In the genomic region with DNA sequence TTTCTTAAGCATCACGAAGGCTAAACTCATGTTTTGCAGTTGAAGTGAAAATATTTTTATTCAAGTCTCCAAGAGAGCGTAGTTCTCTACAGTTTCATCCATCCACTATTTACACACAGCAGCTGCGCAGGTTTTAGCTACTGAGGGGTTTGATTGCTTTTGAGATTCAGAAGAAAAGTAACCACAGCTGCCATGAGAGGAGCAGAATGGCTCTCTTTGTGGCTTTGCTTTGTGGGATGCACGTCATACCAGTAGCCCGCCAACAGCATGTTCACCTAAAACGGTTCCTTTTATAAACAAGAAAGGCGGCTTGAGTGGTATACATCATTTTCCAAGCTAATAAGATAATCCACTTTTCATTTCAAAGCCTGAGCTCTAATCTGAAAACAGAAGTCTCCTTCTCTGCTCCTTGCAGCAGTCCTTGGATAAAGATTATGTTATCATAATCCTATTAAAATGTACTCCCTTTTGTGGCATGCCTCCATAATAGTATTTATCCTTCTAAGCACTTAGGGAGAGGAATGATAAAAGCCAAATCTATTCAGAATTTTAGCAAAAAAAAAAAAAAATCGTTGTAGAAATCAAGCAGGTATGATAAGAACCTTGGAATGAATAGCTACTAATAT, we compare ENCODE assay signal across 21 mouse cellular contexts. TPM values are rescaled to one million over a fixed set of nuclear protein-coding genes. Genes with fewer than 3 reads are reported as not detected.
DNase-seq lines count a peak whose midpoint lies in the region; ATAC-seq lines count a peak whose summit lies in the region.
"Had no signal": no experiment of that assay in that cellular context is flagged by ENCODE, and none has a peak within 500 bp of the region (broad histone marks: within the 10 kb centered on the region; RNA-seq: fewer than 3 reads in every experiment).

No protein-coding gene starts in this region.

- H3K27ac ChIP-seq in embryonic facial prominence, embryonic 14.5 days (replicated peaks; ENCODE audit: low read depth, low read length), result no peak overlapping the region
- H3K27ac ChIP-seq in midbrain, embryonic 11.5 days (ENCODE audit: low read depth, low read length), result peak overlapping the region; percentile 27; the same call in 1 of the 2 replicates
- H3K27ac ChIP-seq: embryonic facial prominence, embryonic 15.5 days; heart, embryonic 10.5 days; limb, embryonic 13.5 days; liver, embryonic 15.5 days; neural tube, embryonic 13.5 days had no signal

- 62% methylated on average over 8 of the region's 8 CpGs for WGBS in embryonic facial prominence, embryonic 14.5 days
- WGBS in midbrain, embryonic 11.5 days, result 30% methylated on average over 8 of the region's 8 CpGs

- no peaks in the 10 kb centered on the region for H3K27me3 ChIP-seq in embryonic facial prominence, embryonic 14.5 days (replicated peaks; ENCODE audit: control insufficient read depth, insufficient read depth, low read length)
- H3K27me3 ChIP-seq in midbrain, embryonic 11.5 days (ENCODE audit: control insufficient read depth, insufficient read depth, low read length), result no peaks in the 10 kb centered on the region; the same call in 1 of the 2 replicates
- H3K27me3 ChIP-seq: embryonic facial prominence, embryonic 15.5 days; limb, embryonic 13.5 days; liver, embryonic 15.5 days; neural tube, embryonic 13.5 days had no signal

- H3K4me2 ChIP-seq in embryonic facial prominence, embryonic 14.5 days (ENCODE audit: low read depth, low read length), result no peak overlapping the region
- no peak overlapping the region for H3K4me2 ChIP-seq in midbrain, embryonic 11.5 days
- H3K4me2 ChIP-seq: embryonic facial prominence, embryonic 15.5 days; limb, embryonic 13.5 days; liver, embryonic 15.5 days; neural tube, embryonic 13.5 days had no signal

- no peaks in the 10 kb centered on the region for H3K4me1 ChIP-seq in embryonic facial prominence, embryonic 14.5 days (ENCODE audit: control insufficient read depth, insufficient read depth, low read length)
- peaks cover 6% of the 10 kb centered on the region; the same call in 1 of the 2 replicates for H3K4me1 ChIP-seq in midbrain, embryonic 11.5 days (ENCODE audit: control insufficient read depth, insufficient read depth, low read length)
- H3K4me1 ChIP-seq: embryonic facial prominence, embryonic 15.5 days; heart, embryonic 10.5 days; limb, embryonic 13.5 days; liver, embryonic 15.5 days; neural tube, embryonic 13.5 days had no signal

- no peaks in the 10 kb centered on the region for H3K36me3 ChIP-seq in embryonic facial prominence, embryonic 14.5 days (ENCODE audit: control insufficient read depth, insufficient read depth, low read length)
- H3K36me3 ChIP-seq in midbrain, embryonic 11.5 days (ENCODE audit: control insufficient read depth, insufficient read depth, low read length), result no peaks in the 10 kb centered on the region
- H3K36me3 ChIP-seq: embryonic facial prominence, embryonic 15.5 days; heart, embryonic 10.5 days; limb, embryonic 13.5 days; liver, embryonic 15.5 days; neural tube, embryonic 13.5 days had no signal

- DNase-seq in thymus, postnatal 0 days (ENCODE audit: low spot score), result peak; percentile 83
- no peak for DNase-seq in thymus, postnatal 36 days
- peak; percentile 67 for DNase-seq in embryonic facial prominence, embryonic 14.5 days (ENCODE audit: low spot score)
- DNase-seq in midbrain, embryonic 11.5 days (ENCODE audit: low spot score, missing footprints), result peak; percentile 86
- DNase-seq in retina, postnatal 1 day, result peak; percentile 63
- no peak for DNase-seq in ovary, postnatal 10 days (ENCODE audit: low spot score)
- DNase-seq in frontal cortex, adult 2 months (ENCODE audit: extremely low spot score in 1 of 2, low spot score in 1 of 2), result no peak
- DNase-seq: adrenal gland, postnatal 10 days; cerebellum, postnatal 10 days; gastrocnemius, postnatal 25 days; heart, postnatal 14 days; kidney, adult 8-10 months; lung, postnatal 14 days; spleen, adult 18-20 months had no signal

- H3K4me3 ChIP-seq in embryonic facial prominence, embryonic 14.5 days (ENCODE audit: low read depth, low read length), result no peak overlapping the region
- no peak overlapping the region for H3K4me3 ChIP-seq in midbrain, embryonic 11.5 days (ENCODE audit: low read depth, low read length)
- H3K4me3 ChIP-seq: embryonic facial prominence, embryonic 15.5 days; heart, embryonic 10.5 days; limb, embryonic 13.5 days; liver, embryonic 15.5 days; neural tube, embryonic 13.5 days had no signal

- no peaks in the 10 kb centered on the region for H3K9me3 ChIP-seq in embryonic facial prominence, embryonic 14.5 days (ENCODE audit: control insufficient read depth, low read length)
- H3K9me3 ChIP-seq in midbrain, embryonic 11.5 days (ENCODE audit: control insufficient read depth, low read length), result no peaks in the 10 kb centered on the region
- H3K9me3 ChIP-seq: embryonic facial prominence, embryonic 15.5 days; heart, embryonic 10.5 days; limb, embryonic 13.5 days; liver, embryonic 15.5 days; neural tube, embryonic 13.5 days had no signal

- peak; percentile 88 for ATAC-seq in embryonic facial prominence, embryonic 14.5 days (ENCODE audit: low read depth)
- peak; percentile 82 for ATAC-seq in midbrain, embryonic 11.5 days (ENCODE audit: low FRiP score)
- ATAC-seq: hindbrain, embryonic 16.5 days had no signal

- no peak overlapping the region for H3K9ac ChIP-seq in embryonic facial prominence, embryonic 14.5 days (ENCODE audit: low read depth, low read length)
- no peak overlapping the region for H3K9ac ChIP-seq in midbrain, embryonic 11.5 days (ENCODE audit: low read length)
- H3K9ac ChIP-seq: embryonic facial prominence, embryonic 15.5 days; limb, embryonic 13.5 days; liver, embryonic 15.5 days; neural tube, embryonic 13.5 days had no signal

RNA-seq across cellular contexts. Expression of gene Iqschfp, which starts 26.7 kb away (rescaled TPM):
- not detected in 2 replicates for polyA plus RNA-seq in thymus, postnatal 0 days (2015; fragmentation: Nextera tagmentation; extraction: Ambion mirVana)
- 0.72 and 1.2 TPM in 2 replicates for polyA plus RNA-seq in embryonic facial prominence, embryonic 14.5 days (2014; fragmentation: Nextera tagmentation; extraction: Ambion mirVana)
- 2.6 and 3.5 TPM in 2 replicates for polyA plus RNA-seq in midbrain, embryonic 11.5 days (2014; fragmentation: Nextera tagmentation; extraction: Ambion mirVana)
- 4.1 and 5.9 TPM in 2 replicates for polyA plus RNA-seq in frontal cortex, adult 2 months (2012; rRNA removed)
- polyA plus RNA-seq: heart, embryonic 10.5 days; limb, embryonic 13.5 days; liver, embryonic 15.5 days had no signal

RNA-seq across cellular contexts. Expression of gene Iqcj, which starts 26.7 kb away (rescaled TPM):
- not detected in 2 replicates for polyA plus RNA-seq in thymus, postnatal 0 days (2015; fragmentation: Nextera tagmentation; extraction: Ambion mirVana)
- polyA plus RNA-seq in embryonic facial prominence, embryonic 14.5 days (2014; fragmentation: Nextera tagmentation; extraction: Ambion mirVana), result not detected in 2 replicates
- polyA plus RNA-seq in midbrain, embryonic 11.5 days (2014; fragmentation: Nextera tagmentation; extraction: Ambion mirVana), result 0.23 and 0.34 TPM in 2 replicates
- 0.40 and 0.62 TPM in 2 replicates for polyA plus RNA-seq in frontal cortex, adult 2 months (2012; rRNA removed)
- polyA plus RNA-seq: embryonic facial prominence, embryonic 15.5 days; heart, embryonic 10.5 days; liver, embryonic 15.5 days; stomach, embryonic 16.5 days had no signal

Comparison
In these comparisons a context has a peak if more than half of its experiments do, and no peak if none do; other contexts are left out.
1. DNase-seq: peak in thymus, postnatal 0 days (single experiment), embryonic facial prominence, embryonic 14.5 days (single experiment), midbrain, embryonic 11.5 days (single experiment) and retina, postnatal 1 day (single experiment); none in thymus, postnatal 36 days (0 of 2), ovary, postnatal 10 days (single experiment) and frontal cortex, adult 2 months (0 of 2).